Mouse (Mus musculus) naive thymus-derived CD4-positive, alpha-beta T cell, adult 2 months (primary cell): Measurements from ENCODE around the gene Cacna1a.

Experiments used
- DNase-seq: peaks from one replicate; pipeline ENCODE4 v3.0.0-alpha.2; 2011; ENCODE audit warnings: low read depth

Gene Cacna1a

GRCm38 (mm10) chr8:84413886-84414851 is 25.9 kb downstream of the Cacna1a start:
- no peak for DNase-seq

- DNase-seq: no peak
Measured at GRCm38 (mm10) chr8:84414918-84415317, 26.7 kb downstream of the Cacna1a start.

GRCm38 (mm10) chr8:84415378-84415898 is 27.2 kb downstream of the Cacna1a start:
- DNase-seq: no peak

- DNase-seq: no peak
Measured at GRCm38 (mm10) chr8:84416041-84416440, 27.8 kb downstream of the Cacna1a start.

- no peak for DNase-seq
Measured at GRCm38 (mm10) chr8:84416915-84417314, 28.7 kb downstream of the Cacna1a start.

GRCm38 (mm10) chr8:84417840-84418239 is 29.6 kb downstream of the Cacna1a start:
- DNase-seq: no peak

GRCm38 (mm10) chr8:84424426-84424825 is 36.2 kb downstream of the Cacna1a start:
- DNase-seq: no peak

- no peak for DNase-seq
Measured at GRCm38 (mm10) chr8:84426087-84426486, 37.8 kb downstream of the Cacna1a start.

GRCm38 (mm10) chr8:84426582-84426981 is 38.3 kb downstream of the Cacna1a start:
- no peak for DNase-seq

- DNase-seq: no peak
Measured at GRCm38 (mm10) chr8:84428034-84428433, 39.8 kb downstream of the Cacna1a start.

GRCm38 (mm10) chr8:84429014-84429413 is 40.8 kb downstream of the Cacna1a start:
- no peak for DNase-seq

- no peak for DNase-seq
Measured at GRCm38 (mm10) chr8:84429492-84429891, 41.3 kb downstream of the Cacna1a start.

GRCm38 (mm10) chr8:84435370-84435769 is 47.1 kb downstream of the Cacna1a start:
- DNase-seq: no peak

- no peak for DNase-seq
Measured at GRCm38 (mm10) chr8:84439813-84440212, 51.6 kb downstream of the Cacna1a start.

GRCm38 (mm10) chr8:84442043-84442442 is 53.8 kb downstream of the Cacna1a start:
- no peak for DNase-seq

- DNase-seq: no peak
Measured at GRCm38 (mm10) chr8:84446571-84446991, 58.3 kb downstream of the Cacna1a start.

GRCm38 (mm10) chr8:84454532-84454931 is 66.3 kb downstream of the Cacna1a start:
- no peak for DNase-seq

- no peak for DNase-seq
Measured at GRCm38 (mm10) chr8:84458853-84459252, 70.6 kb downstream of the Cacna1a start.

GRCm38 (mm10) chr8:84459276-84459675 is 71.0 kb downstream of the Cacna1a start:
- no peak for DNase-seq

GRCm38 (mm10) chr8:84460698-84461097 is 72.5 kb downstream of the Cacna1a start:
- no peak for DNase-seq

GRCm38 (mm10) chr8:84466932-84467331 is 78.7 kb downstream of the Cacna1a start:
- DNase-seq: no peak

- no peak for DNase-seq
Measured at GRCm38 (mm10) chr8:84469076-84469475, 80.8 kb downstream of the Cacna1a start.

GRCm38 (mm10) chr8:84471271-84471995 is 83.2 kb downstream of the Cacna1a start:
- DNase-seq: no peak
